Mouse (Mus musculus) layer of hippocampus, postnatal 25 days (tissue): Measurements from ENCODE around the gene Chchd6. TPM values are rescaled to one million over a fixed set of nuclear protein-coding genes. Genes with fewer than 3 reads are reported as not detected.

Experiments
- DNase-seq, 2 experiments: peaks; one replicate each; pipeline ENCODE4 v3.0.0; 2022; ENCODE audit warnings: mixed read lengths in 2 of 2, low spot score in 1 of 2; ENCODE audit errors: extremely low spot score in 1 of 2
- total RNA-seq, 2 experiments: library from RNA; stranded (reverse); gene quantifications; 2 replicates each; pipeline ENCODE4 v1.2.3; 2021

Gene Chchd6
- total RNA-seq, 2 experiments from 2014 or later, result 62.4 to 74.8 TPM

DNA sequence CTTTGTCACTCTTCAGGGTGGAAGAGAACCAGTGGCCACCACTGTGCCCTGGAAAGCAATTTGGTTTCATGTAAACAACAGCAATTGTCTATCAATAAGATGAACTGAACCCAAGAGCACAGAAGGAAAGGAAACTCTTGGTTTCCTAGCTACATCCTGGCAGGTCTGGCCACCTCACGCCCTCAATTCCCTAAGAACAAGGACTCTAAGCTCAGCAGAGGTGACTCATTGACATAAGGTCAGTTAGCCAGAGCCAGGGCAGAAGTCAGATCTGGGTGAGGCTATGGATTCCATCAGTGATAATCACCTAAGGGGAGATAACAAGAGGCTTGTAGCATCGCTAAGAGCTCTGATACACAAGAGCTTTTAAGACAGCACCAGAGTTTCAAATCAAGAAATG lies 137.9 kb downstream of the Chchd6 start:
- DNase-seq, result no peak

DNA sequence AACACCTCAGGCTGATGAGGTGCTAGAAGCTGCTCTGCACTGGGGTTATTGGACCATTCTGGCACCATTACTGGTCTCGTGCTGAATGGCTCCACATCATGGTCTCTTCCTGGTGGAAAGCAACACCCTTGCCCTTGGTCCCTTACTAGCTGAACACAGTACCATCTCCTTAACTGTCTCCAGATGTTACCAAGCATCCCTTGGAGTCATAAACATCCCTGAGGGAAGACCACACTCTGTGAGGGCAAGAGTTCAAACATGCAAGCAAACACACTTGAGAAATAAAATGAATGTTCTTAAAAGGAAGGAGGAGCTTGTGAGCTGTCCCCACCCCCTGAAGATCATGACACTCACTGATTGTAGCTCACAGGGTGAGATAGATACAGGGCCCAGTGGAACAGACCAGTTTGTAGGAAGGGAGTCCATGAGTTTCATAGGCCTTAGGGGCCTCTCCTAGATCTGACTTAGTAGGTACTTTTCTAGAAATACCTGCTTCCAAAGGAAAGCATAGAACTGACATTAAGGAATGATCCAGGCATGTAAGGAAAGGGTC lies 139.0 kb downstream of the Chchd6 start:
- DNase-seq, result no peak

DNA sequence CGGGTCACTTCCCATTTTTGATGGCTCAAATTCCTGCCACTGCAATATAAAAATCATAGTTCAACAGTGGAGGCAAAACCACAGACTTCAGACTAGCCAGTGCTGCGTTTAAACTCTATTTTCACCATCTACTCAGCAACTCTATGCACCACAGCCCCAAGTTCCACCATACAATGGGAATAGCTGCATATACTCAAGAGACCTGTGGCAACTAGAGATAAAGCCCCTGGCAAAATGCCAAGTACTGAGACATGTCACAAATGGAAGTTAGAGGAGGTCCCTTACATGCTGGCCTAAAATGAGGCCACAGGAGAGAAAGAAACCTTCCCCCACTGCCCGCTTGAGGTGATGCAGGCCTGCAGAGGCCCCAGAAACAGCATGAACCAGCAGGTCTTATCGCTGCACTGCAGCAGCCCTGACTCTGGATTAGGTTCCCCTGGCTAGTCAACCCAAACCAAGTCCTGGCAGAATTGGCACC lies 139.9 kb downstream of the Chchd6 start:
- DNase-seq, result no peak

DNA sequence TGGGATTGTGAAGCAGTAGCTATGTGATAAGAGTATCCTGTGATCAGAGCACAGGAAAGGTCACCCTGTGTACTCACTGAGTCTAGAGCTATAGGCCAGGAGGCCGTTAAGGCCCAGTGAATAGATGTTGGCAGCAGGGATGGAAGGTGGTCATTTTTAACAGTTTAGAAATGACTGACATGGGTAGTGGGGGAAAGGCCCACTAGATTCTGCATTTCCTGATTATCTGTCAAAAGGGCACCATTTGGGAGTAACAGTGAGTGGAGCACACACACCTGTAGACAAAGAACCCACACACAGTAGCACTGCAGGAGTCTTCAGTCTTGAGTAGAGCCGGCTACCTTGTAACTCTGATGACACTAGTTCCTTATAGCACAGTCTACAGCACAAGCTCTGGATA lies 141.0 kb downstream of the Chchd6 start:
- DNase-seq, result no peak

DNA sequence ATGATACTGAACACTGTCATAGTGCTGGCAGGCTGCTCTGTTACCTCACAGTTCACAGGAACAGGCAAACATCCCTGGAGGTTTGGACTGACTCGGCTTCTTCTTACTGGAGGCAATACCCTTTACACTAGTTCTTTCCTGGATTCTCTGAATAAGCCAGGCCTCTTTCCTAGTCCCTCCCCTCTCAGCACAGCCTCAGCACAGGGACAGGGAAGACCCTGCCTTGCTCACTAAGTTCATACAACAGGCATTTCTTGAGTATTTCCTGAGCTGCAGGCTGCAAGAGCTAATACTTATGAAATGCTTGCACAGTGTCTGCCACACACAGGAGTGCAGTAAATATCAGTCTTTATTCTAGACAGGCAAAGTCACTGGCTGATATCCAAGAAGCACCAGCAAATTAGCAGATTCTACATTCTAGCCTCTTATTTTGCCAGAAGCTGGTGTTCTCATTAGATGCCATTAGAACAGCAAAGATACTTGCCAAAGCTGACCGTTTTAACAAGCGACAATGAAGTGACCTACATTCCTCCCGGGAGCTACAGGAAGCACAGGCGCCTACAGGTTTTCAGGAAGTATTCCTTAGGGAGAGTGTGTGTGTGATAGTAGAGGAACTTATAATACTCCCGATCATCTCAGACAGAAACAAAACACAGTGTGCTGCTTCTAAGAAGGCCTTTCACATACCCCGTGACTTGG lies 142.3 kb downstream of the Chchd6 start:
- DNase-seq, result no peak

DNA sequence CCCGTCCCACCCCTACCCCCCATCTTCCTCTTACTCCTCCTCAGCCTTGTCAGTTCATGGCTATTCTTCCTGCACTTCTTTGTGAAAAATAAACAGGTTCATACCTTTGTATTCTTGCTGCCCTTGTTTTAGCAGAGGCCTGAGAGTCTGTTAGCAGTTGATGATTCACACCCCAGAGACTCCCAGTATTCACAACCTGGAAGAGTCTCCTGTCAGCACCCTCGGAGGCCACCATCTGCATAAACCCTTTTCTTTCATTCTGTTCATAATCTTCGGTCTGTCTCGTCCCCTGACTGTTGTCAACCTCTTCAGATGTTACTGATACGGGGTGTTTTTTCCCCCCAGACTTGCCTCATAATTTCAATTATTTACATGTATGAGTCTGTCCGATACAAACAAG lies 143.1 kb downstream of the Chchd6 start:
- no peak for DNase-seq

DNA sequence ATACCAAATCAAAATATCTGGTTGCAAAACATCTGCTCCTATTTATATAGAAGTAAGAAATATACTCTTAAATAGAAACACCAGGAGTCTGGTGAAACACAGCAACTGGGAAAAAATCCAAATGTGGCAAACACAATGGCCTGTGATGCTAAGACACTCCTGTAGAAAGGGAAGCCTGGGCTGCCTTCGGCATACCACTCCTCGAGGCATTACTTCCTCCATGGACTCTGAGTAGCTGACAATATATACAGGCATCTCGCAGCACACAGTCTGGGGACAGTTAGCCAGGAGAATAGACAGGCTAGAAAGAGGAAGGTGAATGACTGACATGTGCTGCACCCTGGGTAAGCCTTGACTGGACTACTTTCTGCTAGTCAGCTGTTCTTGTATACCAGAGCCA lies 146.7 kb downstream of the Chchd6 start:
- DNase-seq, result no peak

DNA sequence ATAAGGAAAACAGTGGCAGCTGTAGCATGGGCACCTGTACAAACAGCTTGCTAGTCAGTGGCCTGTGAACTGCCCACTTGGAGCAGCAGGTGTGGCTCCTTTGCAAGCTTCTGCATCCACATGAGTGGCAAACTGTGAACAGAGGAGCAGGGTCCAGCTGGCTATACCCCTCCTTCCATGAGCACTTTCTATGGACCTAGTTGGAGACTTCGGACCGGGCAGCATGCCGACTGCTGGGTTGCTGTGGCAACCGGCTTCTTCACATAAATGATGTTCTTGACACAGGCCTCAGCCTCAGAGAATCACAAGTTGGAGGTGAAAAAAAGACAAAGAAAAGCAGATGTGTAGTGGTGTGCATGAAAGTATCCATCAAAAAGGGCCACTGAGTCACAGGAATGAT lies 154.8 kb downstream of the Chchd6 start:
- DNase-seq, result no peak

DNA sequence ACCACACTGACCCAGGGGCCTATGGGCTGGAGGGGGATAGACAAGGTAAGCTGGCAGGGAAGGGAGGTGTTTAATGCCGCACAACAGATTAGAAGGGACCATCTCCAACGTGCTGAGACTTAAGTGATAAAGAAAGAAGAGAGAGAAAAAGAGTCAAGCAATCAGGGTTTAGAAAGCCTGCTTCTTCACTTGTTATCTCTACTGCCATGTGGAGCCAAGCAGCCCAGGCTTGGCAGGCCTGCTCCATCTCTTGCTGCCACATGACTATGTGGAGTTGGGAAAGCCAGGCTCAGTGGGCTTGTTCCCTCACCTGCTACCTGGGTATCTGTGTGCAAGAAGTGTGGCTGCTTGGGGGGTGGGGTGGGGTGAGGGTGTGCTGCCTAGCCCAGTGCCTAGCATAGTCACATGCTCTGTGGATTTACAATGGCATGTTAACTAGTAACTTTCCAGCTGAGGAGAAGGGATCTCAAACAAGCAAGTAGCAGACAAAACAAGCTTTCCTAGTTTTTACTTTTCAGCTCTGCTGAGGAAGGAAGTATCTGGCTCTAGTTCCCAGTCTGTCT lies 163.5 kb downstream of the Chchd6 start:
- DNase-seq, result no peak

DNA sequence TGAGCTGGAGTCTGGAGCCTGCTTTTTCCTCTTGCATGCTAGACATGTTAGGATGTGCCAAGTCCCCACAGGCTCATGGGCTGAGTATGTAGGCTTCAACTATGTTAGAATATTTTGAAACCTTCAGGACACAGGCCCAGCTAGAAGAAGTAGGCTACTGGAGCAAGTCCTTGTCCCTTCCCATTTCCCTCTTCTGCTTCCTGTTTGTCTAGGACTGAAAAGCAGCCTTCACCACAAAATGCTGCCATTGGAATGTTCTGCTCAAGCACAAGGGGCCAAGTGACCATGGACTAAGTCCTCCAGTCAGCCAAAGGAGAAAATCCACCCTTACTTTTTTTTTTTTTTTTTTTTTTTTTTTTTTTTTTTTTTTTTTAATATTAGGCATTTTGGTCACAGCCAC lies 164.7 kb downstream of the Chchd6 start:
- DNase-seq, result no peak

DNA sequence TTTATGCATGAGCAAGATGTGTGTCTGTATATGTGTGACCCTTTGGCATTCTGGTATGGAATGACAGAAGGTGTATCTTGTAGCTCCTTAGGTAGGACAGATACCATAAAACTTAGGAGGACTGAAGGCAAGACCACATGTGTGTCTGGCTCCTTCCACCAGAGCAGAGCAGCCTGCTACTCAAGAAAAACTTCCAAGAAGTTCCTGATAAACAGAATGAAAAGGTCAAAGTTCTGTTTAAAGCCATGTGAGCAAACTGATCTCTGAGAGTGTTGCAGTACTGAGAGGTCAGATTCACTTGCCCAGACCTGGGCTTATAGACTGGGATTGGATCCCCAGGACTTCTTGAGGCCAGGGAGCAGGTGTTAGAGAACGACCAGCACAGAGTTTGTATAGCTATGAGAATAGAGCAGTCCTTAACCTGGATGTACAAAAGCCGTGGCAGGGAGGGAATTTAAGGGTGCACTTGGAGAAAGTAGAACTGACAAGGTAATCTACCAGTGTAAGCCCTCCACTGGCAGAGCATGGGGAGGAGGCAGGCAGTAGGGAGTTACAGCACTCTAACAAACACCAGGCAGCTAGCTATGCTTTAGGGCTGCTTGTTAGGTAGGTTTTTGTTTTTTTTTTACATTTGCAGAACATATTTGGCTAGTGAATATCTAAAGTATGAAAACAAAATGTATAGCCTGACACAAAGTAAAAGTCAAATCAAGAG lies 166.6 kb downstream of the Chchd6 start:
- no peak for DNase-seq

DNA sequence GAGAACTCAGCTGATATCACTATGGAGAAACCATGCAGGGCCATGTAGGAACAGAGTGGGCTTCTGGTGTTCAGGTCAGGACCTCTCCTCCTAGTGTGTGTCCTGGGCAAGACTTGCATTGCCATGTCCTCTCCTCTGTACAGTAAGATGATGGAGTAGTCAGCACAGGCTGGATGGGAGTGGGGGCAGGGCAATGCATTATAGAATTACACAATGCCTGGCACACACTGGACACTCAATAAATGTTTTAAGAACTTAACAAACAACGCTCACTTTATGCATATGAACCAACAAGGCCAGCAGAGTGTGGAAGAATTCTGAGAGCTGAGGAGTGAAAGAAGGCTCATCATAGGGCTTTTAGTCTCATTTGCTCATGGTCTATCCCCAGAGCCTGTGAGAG lies 171.0 kb downstream of the Chchd6 start:
- no peak for DNase-seq

DNA sequence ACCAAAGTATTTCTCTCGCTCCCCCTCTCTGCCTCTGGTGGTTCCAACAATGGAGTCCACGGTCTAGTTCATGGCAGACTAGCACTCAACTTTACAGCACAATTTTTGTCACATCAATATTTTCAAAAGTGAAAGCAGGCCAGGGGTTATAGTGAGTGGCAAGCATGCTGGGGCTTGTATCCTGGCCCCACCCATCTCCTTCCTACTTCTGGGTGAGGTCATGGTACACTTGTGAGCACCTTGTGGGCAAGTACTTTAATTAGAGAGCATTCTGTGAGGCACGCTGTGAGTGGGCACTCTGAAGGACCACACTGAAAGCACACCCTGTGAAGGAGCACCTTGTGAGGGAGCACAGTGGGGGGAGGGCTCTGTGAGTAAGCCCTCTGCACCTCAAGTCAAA lies 172.8 kb downstream of the Chchd6 start:
- no peak for DNase-seq

DNA sequence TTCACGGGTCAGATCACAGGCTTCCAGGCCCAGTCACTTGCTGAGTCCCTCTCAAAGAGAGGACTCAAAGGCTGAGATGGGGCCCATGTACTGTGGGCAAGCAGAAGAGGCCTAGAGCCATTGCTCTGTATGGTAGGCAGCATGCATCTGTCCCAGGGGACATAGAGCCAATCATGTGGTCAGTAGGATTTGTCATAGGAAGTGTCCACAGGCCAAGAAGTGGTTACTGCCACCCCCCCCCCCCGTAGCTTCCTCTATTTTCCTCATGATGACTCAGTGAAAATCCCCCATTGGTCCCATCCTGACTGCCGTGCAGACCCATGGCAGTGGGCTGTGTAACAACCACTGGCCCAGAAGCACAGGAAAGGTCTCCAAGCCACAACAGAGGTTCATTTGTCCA lies 173.5 kb downstream of the Chchd6 start:
- DNase-seq, result no peak

DNA sequence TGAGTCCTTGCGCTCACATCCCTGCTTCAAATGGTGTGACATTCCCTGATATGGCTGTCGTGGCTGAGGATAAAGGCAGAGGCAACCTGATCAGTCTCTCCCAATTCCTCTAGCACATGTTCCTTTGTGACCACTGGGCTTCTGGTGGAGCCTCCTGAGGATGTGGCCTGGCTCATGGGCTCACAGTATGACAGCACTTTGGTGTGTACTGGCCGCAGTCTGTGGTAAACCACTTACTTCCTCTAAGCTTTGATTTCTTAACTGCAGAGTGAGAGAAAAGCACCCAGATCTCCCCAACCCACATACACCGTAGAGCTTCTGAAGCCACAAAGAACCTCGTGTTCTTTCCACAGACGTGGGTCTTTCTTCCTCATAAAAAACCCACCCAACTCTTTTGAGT lies 173.9 kb downstream of the Chchd6 start:
- no peak for DNase-seq

DNA sequence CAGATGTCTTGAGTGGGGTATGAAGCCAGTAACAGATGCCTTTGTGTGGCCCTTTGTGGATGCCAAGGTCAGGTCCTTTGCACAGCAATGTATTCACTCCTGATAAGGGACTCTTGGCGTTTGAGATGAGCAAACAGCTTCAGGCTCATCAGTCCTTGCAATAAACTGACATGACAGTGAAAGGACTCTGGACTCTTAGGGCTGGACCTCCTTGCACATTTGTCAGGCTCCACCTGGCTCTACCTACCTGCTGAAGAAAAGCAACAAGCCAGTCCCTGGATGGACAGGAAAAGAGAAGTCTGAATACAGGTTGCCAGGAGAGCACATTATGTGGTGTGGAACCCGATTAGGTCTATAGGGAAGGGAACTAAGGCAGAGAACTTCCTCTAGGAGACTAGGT lies 174.7 kb downstream of the Chchd6 start:
- DNase-seq, result no peak

DNA sequence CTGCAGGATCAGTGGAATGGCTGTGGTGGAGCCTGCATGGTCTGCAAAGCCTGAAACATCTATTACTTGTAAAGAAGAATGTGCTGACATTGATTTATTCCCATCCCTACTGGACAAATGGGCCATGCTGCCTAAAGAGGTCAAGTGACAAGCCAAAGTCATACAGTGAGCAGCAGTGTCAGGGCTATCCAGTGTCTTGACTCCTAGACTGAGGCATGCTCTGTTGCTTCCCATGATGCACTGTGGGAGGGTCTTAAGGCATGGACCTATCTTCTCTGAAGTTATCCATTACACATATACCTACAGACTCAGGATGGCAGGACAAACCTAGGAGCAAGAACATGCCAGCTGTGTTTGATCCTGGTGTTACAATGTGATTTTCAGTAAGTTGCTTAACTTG lies 175.3 kb downstream of the Chchd6 start:
- no peak for DNase-seq

DNA sequence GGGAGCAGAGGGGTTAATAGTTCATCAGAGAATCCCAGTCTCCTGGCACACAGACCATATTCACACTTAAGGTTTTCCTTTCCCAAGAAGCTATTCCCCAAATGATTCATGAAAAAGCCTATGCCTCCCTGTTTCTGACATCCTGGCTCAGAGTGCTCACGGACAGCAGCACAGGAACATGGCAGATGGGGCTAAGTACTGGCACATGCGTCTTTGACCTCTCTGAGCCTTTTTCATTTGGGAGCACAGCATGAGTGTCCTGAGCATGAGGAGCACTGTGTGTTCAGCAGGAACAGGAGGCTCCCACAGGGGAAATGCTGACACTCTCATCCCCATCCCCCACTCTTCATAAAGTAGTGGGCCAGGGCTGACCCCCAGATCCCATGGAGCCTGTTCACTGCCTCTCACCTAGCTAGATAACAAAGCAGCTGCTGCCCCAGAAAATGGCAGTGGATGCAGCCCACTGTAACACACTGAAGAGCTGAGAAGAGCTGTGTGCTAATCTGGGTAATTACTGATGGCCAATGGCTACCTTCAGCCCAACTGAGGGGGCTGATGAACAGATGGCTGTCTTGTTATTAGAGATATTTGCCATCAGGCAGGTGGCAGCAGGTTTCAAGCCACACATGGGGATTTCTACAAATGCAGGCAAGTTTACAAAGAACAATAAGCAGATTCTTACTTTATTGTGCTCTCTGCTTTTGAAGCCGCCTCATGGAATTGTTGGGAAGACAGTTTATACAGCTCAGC lies 176.2 kb downstream of the Chchd6 start:
- DNase-seq, result no peak

DNA sequence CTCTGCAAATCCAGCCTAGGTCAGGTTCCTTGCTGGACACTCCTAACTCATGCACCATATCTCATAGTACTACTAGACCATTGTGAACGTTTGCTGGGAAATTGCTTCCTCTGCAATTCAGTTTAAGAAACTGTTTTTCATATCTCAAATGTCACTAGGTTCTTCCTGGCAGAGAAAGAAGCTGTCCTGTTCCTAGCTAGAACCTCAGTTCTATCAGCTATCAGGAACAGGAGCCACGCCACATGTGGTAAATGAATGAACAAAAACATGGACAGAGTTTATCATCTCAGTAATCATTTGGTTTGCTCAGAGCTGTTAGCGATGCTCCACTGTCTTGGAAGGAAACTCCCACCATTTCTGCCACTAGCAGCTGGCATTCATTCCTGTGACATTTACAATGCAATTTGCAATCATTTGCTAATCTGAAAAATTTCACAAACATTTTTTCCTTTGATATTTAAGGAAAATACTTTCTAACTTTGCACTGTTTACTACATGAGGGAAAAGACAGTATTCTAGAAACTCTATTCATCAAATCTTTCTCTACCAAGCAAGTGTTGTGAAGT lies 179.3 kb downstream of the Chchd6 start:
- no peak for DNase-seq

DNA sequence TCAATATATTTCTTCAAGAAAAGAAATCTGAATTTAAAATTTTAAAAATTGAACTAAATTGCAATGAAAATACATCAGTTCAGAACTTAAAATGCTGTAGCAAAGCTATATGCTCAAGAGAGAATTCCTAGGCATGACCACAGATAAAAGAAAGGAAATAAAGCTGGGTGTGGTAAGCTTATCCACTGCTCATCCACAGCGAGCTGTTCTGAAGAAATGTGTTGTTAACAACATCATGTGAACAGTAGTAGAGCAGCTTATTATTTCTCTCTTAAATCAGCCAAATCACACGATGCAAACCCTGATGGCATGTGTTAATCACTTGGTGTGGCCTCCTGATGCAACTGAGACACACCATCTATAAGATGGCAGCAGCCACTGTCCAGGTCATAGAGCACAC lies 180.4 kb downstream of the Chchd6 start:
- DNase-seq, result no peak

DNA sequence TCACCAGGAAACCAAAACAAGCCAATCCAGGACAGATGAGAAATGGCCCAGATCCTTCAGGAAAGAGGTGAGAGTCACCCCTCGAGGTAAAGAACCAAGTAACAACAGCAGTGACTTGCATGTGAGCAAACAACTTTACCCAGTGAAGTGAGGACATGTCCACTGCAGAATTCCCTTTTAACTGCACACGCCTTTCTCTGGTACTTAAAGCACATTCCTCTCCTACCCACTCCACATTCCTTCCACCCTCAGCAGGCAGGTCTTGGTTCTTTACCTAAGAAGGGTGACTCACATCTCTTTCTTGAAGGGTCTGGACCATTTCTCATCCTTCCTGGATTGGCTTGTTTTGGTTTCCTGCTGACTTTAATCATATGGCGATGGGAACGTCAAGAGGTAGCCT lies 181.3 kb downstream of the Chchd6 start:
- DNase-seq, result no peak
